Comparison of ENCODE assay signal across 16 mouse cellular contexts in the genomic region with DNA sequence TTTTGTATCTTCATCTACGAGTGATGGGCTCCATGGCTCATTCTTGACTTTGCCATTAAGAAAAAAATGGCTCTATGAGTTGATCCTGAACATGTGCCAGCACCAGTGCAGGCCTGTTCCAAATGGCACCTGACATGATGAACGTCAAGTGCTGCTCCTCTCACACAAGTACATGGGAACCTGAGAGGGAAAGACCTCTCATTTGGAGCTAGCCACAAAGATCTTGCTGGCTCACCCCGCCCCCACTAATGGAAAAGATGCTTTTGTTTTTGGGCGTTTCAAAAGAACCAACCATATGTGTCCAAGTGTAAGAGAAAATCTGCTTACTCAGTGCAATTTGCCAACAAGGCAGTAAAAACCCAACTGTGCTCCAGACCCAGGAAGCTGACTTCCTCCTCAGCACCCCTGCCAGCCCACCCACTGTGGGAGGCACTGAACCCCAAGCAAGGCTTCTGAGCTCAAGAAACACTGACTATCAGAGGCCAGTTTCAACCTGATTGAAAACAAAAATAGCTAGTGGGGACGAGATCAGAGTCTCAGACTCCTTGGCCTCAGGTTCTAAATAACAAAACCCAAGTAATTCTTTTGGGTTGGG. TPM values are rescaled to one million over a fixed set of nuclear protein-coding genes. Genes with fewer than 3 reads are reported as not detected.
DNase-seq lines count a peak whose midpoint lies in the region; ATAC-seq and TF ChIP-seq lines count a peak whose summit lies in the region.
"Had no signal": no experiment of that assay in that cellular context is flagged by ENCODE, and none has a peak within 500 bp of the region (broad histone marks: within the 10 kb centered on the region; RNA-seq: fewer than 3 reads in every experiment).

No protein-coding gene starts in this region.

- no peak for ATAC-seq in neural tube, embryonic 13.5 days (ENCODE audit: low read depth)
- no peak for ATAC-seq in liver, postnatal 0 days
- no peak for ATAC-seq in erythroblast, adult 5-6 weeks (replicated peaks; ENCODE audit: low FRiP score, poor library complexity, severe bottlenecking)
- ATAC-seq: forebrain, postnatal 0 days had no signal

- H3K9ac ChIP-seq in neural tube, embryonic 13.5 days = no peak overlapping the region
- no peak overlapping the region for H3K9ac ChIP-seq in liver, postnatal 0 days (replicated peaks)
- H3K9ac ChIP-seq: forebrain, postnatal 0 days; hindbrain, embryonic 15.5 days; liver, embryonic 14.5 days; stomach, embryonic 15.5 days had no signal

- peaks cover 73% of the 10 kb centered on the region for H3K4me1 ChIP-seq in neural tube, embryonic 13.5 days (replicated peaks)
- H3K4me1 ChIP-seq in liver, postnatal 0 days (ENCODE audit: insufficient read depth) = peaks cover 67% of the 10 kb centered on the region

- H3K4me2 ChIP-seq in neural tube, embryonic 13.5 days = no peak overlapping the region
- no peak overlapping the region for H3K4me2 ChIP-seq in liver, postnatal 0 days (ENCODE audit: low read depth, low read length)
- H3K4me2 ChIP-seq: hindbrain, embryonic 15.5 days; stomach, embryonic 15.5 days had no signal

- H3K4me3 ChIP-seq in layer of hippocampus, adult 2 months = no peak overlapping the region
- H3K4me3 ChIP-seq in neural tube, embryonic 13.5 days = no peak overlapping the region
- H3K4me3 ChIP-seq in liver, postnatal 0 days (ENCODE audit: low read depth, low read length) = no peak overlapping the region
- H3K4me3 ChIP-seq: hindbrain, embryonic 15.5 days; left cerebral cortex, adult 2 months; stomach, embryonic 15.5 days had no signal

- TF ChIP-seq EP300 in liver, postnatal 0 days (IDR thresholded peaks at IDR 0.05; ENCODE audit: low read depth) = no peak

- TF ChIP-seq CTCF in layer of hippocampus, adult 2 months (conservative IDR thresholded peaks at IDR 0.05) = no peak
- no peak for TF ChIP-seq CTCF in liver, postnatal 0 days (IDR thresholded peaks at IDR 0.05; ENCODE audit: low read depth)

- H3K27me3 ChIP-seq in neural tube, embryonic 13.5 days = no peaks in the 10 kb centered on the region
- no peaks in the 10 kb centered on the region for H3K27me3 ChIP-seq in liver, postnatal 0 days (ENCODE audit: insufficient read depth, low read length)
- H3K27me3 ChIP-seq: hindbrain, embryonic 15.5 days; stomach, embryonic 15.5 days had no signal

- H3K36me3 ChIP-seq in neural tube, embryonic 13.5 days = no peaks in the 10 kb centered on the region
- no peaks in the 10 kb centered on the region for H3K36me3 ChIP-seq in liver, postnatal 0 days (replicated peaks; ENCODE audit: insufficient read depth, low read length)
- H3K36me3 ChIP-seq: hindbrain, embryonic 15.5 days; stomach, embryonic 15.5 days had no signal

- no peaks in the 10 kb centered on the region for H3K9me3 ChIP-seq in neural tube, embryonic 13.5 days
- H3K9me3 ChIP-seq in liver, postnatal 0 days (ENCODE audit: low read length) = no peaks in the 10 kb centered on the region
- H3K9me3 ChIP-seq: hindbrain, embryonic 15.5 days; stomach, embryonic 15.5 days had no signal

- 82% methylated on average over 5 of the region's 5 CpGs for WGBS in neural tube, embryonic 13.5 days
- 64% methylated on average over 5 of the region's 5 CpGs for whole genome bisulfite sequencing in liver, postnatal 0 days (ENCODE audit: insufficient replicate concordance)

- DNase-seq in cerebellum, postnatal 10 days = peak; percentile 32 to 54
- no peak for DNase-seq in cerebellum, adult 9-11 months
- no peak for DNase-seq in layer of hippocampus, adult 2 months (ENCODE audit: low spot score in 2 of 2)
- no peak for DNase-seq in layer of hippocampus, adult 11-12 months (ENCODE audit: low spot score)
- no peak for DNase-seq in neural tube, embryonic 10.5 days (ENCODE audit: extremely low spot score, low spot score)
- no peak for DNase-seq in liver, postnatal 0 days
- DNase-seq: adrenal gland, postnatal 25 days; forebrain, postnatal 0 days; gastrocnemius, postnatal 10 days; kidney, adult 9 months had no signal

- H3K27ac ChIP-seq in layer of hippocampus, adult 2 months = peak overlapping the region; percentile 71
- H3K27ac ChIP-seq in neural tube, embryonic 13.5 days (replicated peaks) = peak overlapping the region; percentile 2; the same call in 1 of the 2 replicates
- H3K27ac ChIP-seq in liver, postnatal 0 days (ENCODE audit: low read depth) = peak overlapping the region; percentile 18; the same call in 1 of the 2 replicates
- H3K27ac ChIP-seq: hindbrain, embryonic 15.5 days; liver, embryonic 14.5 days; stomach, embryonic 15.5 days had no signal

RNA-seq across cellular contexts. Expression of gene Gna12, which starts 11.7 kb away (rescaled TPM):
- total RNA-seq in layer of hippocampus, adult 2 months (2021) = 10 to 100 TPM; 78.3 to 80.5 TPM
- 20.5 and 35.0 TPM in 2 replicates for polyA plus RNA-seq in neural tube, embryonic 13.5 days (2015; fragmentation: Nextera tagmentation; extraction: Ambion mirVana)
- 12.7 and 14.5 TPM in 2 replicates for polyA plus RNA-seq in liver, postnatal 0 days (2015; fragmentation: Nextera tagmentation; extraction: Ambion mirVana)
- 12.1 and 16.1 TPM in 2 replicates for total RNA-seq in erythroblast, adult 5-6 weeks (2015; ENCODE audit: low replicate concordance)
- total RNA-seq in erythroblast, adult 5-6 weeks (2017; ENCODE audit: low replicate concordance) = 9.9 and 11.5 TPM in 2 replicates

Comparison
In these comparisons a context has a peak if more than half of its experiments do, and no peak if none do; other contexts are left out.
1. DNase-seq: peak in cerebellum, postnatal 10 days (2 of 2); none in cerebellum, adult 9-11 months (single experiment), layer of hippocampus, adult 2 months (0 of 2), layer of hippocampus, adult 11-12 months (single experiment), neural tube, embryonic 10.5 days (single experiment) and liver, postnatal 0 days (single experiment).
2. H3K27ac ChIP-seq: peak in every context shown above with its lines; median percentile 71 in layer of hippocampus, adult 2 months; 18 in liver, postnatal 0 days; 2 in neural tube, embryonic 13.5 days.
3. RNA of gene Gna12, which starts 11.7 kb away (total RNA-seq): 78.3 to 80.5 TPM in layer of hippocampus, adult 2 months; 9.9 to 16.1 TPM in erythroblast, adult 5-6 weeks; every median in the first group is over 4 times any median in the second.